Mouse (Mus musculus) forebrain, embryonic 12.5 days (tissue): Measurements from ENCODE around the gene LTO1. TPM values are rescaled to one million over a fixed set of nuclear protein-coding genes. Genes with fewer than 3 reads are reported as not detected.

Source experiments
- ATAC-seq: fragments of 200-750 bp; cut with Nextera tagmentation; 2 replicates; pipeline ENCODE4 v1.8.0; 2017; ENCODE audit warnings: moderate TSS enrichment; ENCODE audit not compliant: low FRiP score
- H3K27ac ChIP-seq: fragments of 300-500 bp; sonication (generic); 2 replicates; pipeline ENCODE4 v1.5.1; 2016; ENCODE audit warnings: mild to moderate bottlenecking
- H3K27me3 ChIP-seq: fragments of 300-500 bp; sonication (generic); 2 replicates; pipeline ENCODE4 v1.6.1; 2016; ENCODE audit warnings: mild to moderate bottlenecking
- H3K36me3 ChIP-seq: fragments of 300-500 bp; sonication (generic); replicated peaks from 2 replicates; pipeline ENCODE4 v1.6.1; 2016; ENCODE audit warnings: mild to moderate bottlenecking
- H3K4me1 ChIP-seq: fragments of 300-500 bp; sonication (generic); 2 replicates; pipeline ENCODE4 v1.6.1; 2016
- H3K4me2 ChIP-seq: fragments of 300-500 bp; sonication (generic); 2 replicates; pipeline ENCODE4 v1.6.1; 2016; ENCODE audit warnings: mild to moderate bottlenecking, moderate library complexity
- H3K4me3 ChIP-seq: fragments of 300-500 bp; sonication (generic); replicated peaks from 2 replicates; pipeline ENCODE4 v1.5.1; 2016; ENCODE audit warnings: mild to moderate bottlenecking
- H3K9ac ChIP-seq: fragments of 300-500 bp; sonication (generic); 2 replicates; pipeline ENCODE4 v1.6.1; 2016; ENCODE audit warnings: mild to moderate bottlenecking
- H3K9me3 ChIP-seq: fragments of 300-500 bp; sonication (generic); 2 replicates; pipeline ENCODE4 v1.6.1; 2016
- WGBS: fragments of 180-500 bp; shearing (Covaris S2); methylation state at CpG from one replicate; pipeline ENCODE4 v1.1.7; 2016; 5-methylcytosine and 5-hydroxymethylcytosine counted together
- polyA plus RNA-seq: library from polyadenylated mRNA; unstranded; fragments of >200 nt; fragmentation: Nextera tagmentation; extraction: Ambion mirVana; gene quantifications from 2 replicates; pipeline ENCODE4 v1.2.1, GENCODE M21; 2016

Gene LTO1
- polyA plus RNA-seq, 1 experiment from 2014 or later, result 32.6 TPM

DNA sequence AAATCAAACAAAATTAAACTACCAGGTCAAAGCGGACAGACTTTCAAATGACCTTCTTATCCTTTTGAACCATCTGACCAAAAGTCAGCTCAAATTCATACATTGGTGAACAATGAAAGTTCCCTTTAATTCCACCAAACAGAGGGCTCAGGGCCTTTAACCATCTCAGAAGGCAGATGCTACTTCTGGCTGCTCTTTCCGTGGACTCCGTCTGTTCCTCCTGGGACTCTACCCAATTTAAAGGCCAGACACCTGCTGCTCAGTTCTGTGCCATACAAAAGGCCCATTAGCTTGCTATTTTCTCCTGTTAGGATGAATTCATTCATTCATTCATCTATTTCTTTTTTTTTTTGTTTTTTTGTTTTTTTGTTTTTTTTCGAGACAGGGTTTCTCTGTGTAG, 2.0 kb upstream of the LTO1 start:
- 68% methylated on average over 4 of the region's 4 CpGs for WGBS

DNA sequence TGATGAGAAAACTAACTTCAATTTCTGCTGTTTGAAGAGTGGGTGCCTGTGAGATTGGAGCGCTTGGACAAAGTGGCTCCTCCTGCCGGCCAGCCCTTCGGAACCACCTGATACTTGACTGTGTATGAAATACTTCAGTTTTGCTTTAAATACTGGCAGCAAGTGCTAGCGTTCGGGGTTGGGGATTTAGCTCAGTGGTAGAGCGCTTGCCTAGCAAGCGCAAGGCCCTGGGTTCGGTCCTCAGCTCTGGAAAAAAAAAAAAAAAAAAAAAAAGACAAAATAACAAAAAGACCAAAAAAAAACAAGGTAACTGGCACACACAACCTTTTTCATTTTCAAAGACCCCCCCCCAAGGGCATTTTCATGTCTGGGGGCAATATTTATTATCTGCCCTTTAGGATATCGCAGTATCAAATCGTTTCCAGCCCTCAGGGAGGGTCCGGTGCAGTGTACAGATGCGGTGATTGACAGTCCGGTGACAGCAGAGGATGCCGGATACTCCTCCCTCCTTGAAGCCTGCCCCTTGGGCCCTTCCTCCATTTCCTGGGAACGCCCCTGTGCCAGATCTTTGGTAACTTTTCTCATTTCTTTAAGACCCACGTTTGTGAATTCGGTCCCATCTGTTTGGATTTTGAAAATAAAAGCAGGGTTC, 478 bp upstream of the LTO1 start:
- H3K4me2 ChIP-seq, result peak overlapping the region; percentile 70
- ATAC-seq, result peak; percentile 91
- H3K4me3 ChIP-seq, result peak overlapping the region; percentile 81
- WGBS, result 6% methylated on average over 16 of the region's 17 CpGs
- H3K27me3 ChIP-seq, result no peaks in the 10 kb centered on the region
- peak overlapping the region; percentile 25; the same call in 1 of the 2 replicates for H3K9ac ChIP-seq
- no peaks in the 10 kb centered on the region for H3K9me3 ChIP-seq
- H3K27ac ChIP-seq, result peak overlapping the region; percentile 90
- H3K36me3 ChIP-seq, result peaks cover 26% of the 10 kb centered on the region
- H3K4me1 ChIP-seq, result peaks cover 14% of the 10 kb centered on the region

More for the DNA sequence above, 2.0 kb upstream of the LTO1 start:
- Histone ChIP-seq H3K9ac (no peak overlapping the region), H3K4me1 (peaks cover 14% of the 10 kb centered on the region), H3K36me3 (peaks cover 14% of the 10 kb centered on the region), H3K27me3 (no peaks in the 10 kb centered on the region), H3K4me3 (no peak overlapping the region), H3K9me3 (no peaks in the 10 kb centered on the region), H3K27ac (no peak overlapping the region), H3K4me2 (no peak overlapping the region)
- ATAC-seq, result no peak

GRCm38 (mm10) chr7:144918823-144919222, 3.9 kb downstream of the LTO1 start:
- Histone ChIP-seq H3K27ac (no peak overlapping the region), H3K4me2 (no peak overlapping the region), H3K4me3 (no peak overlapping the region), H3K4me1 (peaks cover 14% of the 10 kb centered on the region), H3K36me3 (peaks cover 59% of the 10 kb centered on the region), H3K27me3 (no peaks in the 10 kb centered on the region), H3K9ac (no peak overlapping the region), H3K9me3 (no peaks in the 10 kb centered on the region)
- 75% methylated on average over 1 of the region's 1 CpGs for WGBS
- ATAC-seq, result no peak

DNA sequence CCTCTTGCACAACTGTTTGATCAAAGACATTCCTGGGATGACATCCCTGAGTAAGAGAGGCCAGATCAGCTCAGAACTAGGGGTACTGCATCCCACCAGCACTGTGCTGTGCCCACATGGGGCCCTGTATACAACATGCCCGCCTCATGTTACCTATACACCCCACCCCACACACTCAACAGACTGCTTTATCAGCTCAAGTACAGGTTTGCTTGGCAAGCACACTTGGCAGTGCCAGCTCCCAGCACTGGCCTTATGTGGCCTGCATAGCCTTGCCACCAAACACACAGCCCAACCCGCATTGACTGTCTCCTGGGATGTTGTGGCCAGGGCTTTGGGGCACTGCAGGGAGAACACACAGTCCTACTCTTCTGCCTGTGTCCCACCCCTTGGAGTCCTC, 12.7 kb downstream of the LTO1 start:
- H3K36me3 ChIP-seq, result peaks cover 43% of the 10 kb centered on the region
- no peaks in the 10 kb centered on the region for H3K9me3 ChIP-seq
- peaks cover 8% of the 10 kb centered on the region for H3K4me1 ChIP-seq
- no peak for ATAC-seq
- no peak overlapping the region for H3K27ac ChIP-seq
- no peaks in the 10 kb centered on the region for H3K27me3 ChIP-seq
- H3K4me2 ChIP-seq, result no peak overlapping the region
- H3K4me3 ChIP-seq, result no peak overlapping the region
- WGBS, result 94% methylated on average over 2 of the region's 2 CpGs
- no peak overlapping the region for H3K9ac ChIP-seq

DNA sequence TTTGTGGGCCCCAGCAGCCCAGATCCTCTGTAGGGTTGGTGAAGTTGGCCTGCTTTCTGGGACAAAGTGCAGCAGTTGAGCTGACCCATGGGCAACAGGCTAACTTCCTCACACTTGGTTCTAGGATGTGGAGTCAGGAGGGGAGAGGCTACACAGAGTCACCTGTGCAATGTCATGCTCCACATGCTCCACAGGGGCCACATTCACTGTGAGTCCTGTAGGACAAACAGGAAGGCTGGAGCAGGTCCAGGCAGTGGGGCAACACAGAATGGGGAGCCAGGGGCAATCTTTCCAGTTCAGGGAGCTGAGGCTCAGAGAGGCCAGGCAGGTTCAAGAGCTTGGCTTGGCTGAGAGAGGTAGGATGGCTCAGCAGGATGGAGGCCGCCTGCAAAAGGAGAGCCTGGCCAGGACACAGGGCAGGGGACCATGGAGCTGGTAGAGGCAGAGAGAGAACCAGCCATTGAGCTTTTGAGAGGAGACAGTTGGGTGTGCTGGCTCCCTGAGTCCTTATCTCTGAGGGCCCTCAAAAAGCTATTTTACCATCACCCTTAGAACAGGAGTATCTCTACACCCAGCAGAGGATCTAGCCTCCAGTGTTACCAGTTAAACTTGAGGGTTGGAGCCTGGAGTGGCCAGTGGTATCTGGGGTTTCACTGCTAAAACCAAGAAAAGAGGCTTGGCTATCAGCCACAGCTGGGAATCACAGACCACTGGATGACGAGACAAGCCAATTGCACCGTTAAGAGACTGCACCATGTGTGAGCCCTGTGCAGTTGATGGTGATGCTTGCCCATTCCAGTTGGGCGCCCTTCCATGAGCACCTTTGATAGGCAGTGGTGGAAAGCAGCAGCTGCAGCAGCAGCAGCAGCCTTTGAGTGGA, 13.3 kb downstream of the LTO1 start:
- no peaks in the 10 kb centered on the region for H3K9me3 ChIP-seq
- no peak overlapping the region for H3K4me2 ChIP-seq
- H3K27me3 ChIP-seq, result no peaks in the 10 kb centered on the region
- H3K4me3 ChIP-seq, result no peak overlapping the region
- H3K9ac ChIP-seq, result no peak overlapping the region
- peaks cover 8% of the 10 kb centered on the region for H3K4me1 ChIP-seq
- no peak overlapping the region for H3K27ac ChIP-seq
- 82% methylated on average over 4 of the region's 4 CpGs for WGBS
- peaks cover 44% of the 10 kb centered on the region for H3K36me3 ChIP-seq
- ATAC-seq, result no peak

DNA sequence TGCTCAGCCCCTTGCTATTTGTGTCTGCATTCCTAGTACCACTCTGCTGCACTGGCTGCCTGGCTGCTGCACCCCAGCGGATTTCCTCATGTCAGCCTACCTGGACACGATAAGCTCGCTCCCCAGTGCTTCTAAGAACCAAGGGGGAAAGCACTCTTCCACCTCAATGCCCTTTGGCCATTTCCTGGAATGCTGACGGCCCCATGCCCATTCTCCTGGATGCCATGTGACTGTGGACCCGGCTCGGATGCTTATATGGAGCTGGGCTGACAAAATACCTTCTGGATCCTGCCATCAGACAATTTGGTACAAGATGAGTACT, 13.9 kb downstream of the LTO1 start:
- Histone ChIP-seq H3K27ac (no peak overlapping the region), H3K27me3 (no peaks in the 10 kb centered on the region), H3K4me3 (no peak overlapping the region), H3K9ac (no peak overlapping the region), H3K4me2 (no peak overlapping the region), H3K36me3 (peaks cover 46% of the 10 kb centered on the region), H3K9me3 (no peaks in the 10 kb centered on the region), H3K4me1 (peaks cover 8% of the 10 kb centered on the region)
- no peak for ATAC-seq
- WGBS, result 77% methylated on average over 6 of the region's 6 CpGs

- H3K27me3 ChIP-seq, result no peaks in the 10 kb centered on the region
- H3K9me3 ChIP-seq, result no peaks in the 10 kb centered on the region
- peaks cover 8% of the 10 kb centered on the region for H3K4me1 ChIP-seq
- no peak overlapping the region for H3K4me2 ChIP-seq
- 81% methylated on average over 8 of the region's 8 CpGs for WGBS
- no peak for ATAC-seq
- H3K27ac ChIP-seq, result no peak overlapping the region
- H3K9ac ChIP-seq, result no peak overlapping the region
- peaks cover 46% of the 10 kb centered on the region for H3K36me3 ChIP-seq
- no peak overlapping the region for H3K4me3 ChIP-seq
Measured at GRCm38 (mm10) chr7:144929506-144929905, 14.6 kb downstream of the LTO1 start.

DNA sequence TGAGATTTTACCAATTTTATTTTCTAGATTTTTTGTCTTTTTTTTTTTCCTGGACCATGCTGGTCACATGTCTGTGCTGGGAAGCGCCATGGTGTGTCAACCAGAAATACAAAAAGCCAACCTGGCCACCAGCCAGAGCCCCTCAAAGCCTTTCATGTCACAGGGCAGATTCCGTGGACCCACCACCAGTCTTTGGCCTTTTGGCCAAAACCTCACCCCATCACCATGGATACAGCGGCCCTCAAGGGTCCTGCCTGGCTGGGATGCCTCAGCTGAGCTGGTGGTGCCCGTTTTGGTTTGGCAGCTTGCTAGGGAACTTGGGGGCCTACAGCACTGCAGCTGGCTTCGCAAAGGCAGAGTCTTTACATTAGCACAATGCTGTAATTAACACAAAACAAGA, 15.0 kb downstream of the LTO1 start:
- H3K9me3 ChIP-seq, result no peaks in the 10 kb centered on the region
- no peak overlapping the region for H3K4me3 ChIP-seq
- ATAC-seq, result no peak
- H3K27me3 ChIP-seq, result no peaks in the 10 kb centered on the region
- H3K4me1 ChIP-seq, result peaks cover 8% of the 10 kb centered on the region
- peak overlapping the region; percentile 56; the same call in 1 of the 2 replicates for H3K27ac ChIP-seq
- H3K4me2 ChIP-seq, result no peak overlapping the region
- H3K9ac ChIP-seq, result no peak overlapping the region
- H3K36me3 ChIP-seq, result peaks cover 51% of the 10 kb centered on the region
- WGBS, result 63% methylated on average over 5 of the region's 5 CpGs

DNA sequence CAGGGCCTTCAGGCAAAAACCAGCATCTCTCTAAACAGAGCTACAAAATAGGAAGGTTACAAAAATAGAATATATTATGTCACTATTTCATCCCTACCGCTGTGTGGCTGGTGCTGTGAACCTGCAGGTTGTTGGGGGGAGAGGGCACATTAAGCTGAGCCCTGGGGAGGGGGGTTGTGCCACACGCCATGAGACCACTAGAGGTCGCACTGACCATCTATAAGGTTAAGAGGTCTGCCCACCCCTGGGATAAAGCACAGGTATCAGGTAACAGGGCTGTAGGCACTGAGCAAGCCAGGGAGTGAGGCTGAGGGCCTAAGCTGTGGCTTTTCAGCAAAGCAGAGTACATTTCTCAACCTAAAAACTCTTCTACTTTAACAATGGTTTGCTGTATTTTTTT, 16.9 kb downstream of the LTO1 start:
- WGBS, result 18% methylated on average over 3 of the region's 3 CpGs
- no peak for ATAC-seq
- Histone ChIP-seq H3K9me3 (no peaks in the 10 kb centered on the region), H3K4me1 (peaks cover 23% of the 10 kb centered on the region), H3K27ac (no peak overlapping the region), H3K9ac (no peak overlapping the region), H3K4me2 (no peak overlapping the region), H3K4me3 (no peak overlapping the region), H3K36me3 (peaks cover 69% of the 10 kb centered on the region), H3K27me3 (no peaks in the 10 kb centered on the region)

DNA sequence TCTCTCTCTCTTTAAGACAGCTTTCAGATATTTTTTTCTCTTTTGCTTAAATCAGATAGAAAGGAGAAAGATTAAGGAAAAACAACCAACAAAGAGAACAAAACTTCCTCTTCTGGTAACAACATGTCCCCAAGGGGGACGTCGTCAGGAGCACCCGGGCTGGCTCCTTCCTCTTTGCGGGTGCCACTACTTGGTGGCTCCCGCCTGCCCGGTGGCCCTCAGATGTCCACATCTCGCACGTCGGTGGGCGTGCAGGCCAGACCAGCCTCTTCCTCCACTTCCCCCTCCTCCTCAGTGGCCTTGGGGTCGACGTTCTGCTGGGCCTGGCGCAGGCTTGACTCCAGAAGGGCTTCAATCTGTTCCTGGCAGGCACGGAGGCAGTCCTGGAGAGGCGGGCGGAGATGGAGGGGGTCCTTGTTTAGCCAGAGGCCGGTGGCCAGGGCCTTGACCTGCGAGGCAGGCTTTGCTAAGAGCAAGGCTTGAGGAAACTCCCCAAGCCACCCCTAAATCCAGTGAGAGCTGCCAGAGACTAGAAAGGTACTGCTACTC, 17.6 kb downstream of the LTO1 start:
- no peak overlapping the region for H3K4me3 ChIP-seq
- H3K27me3 ChIP-seq, result no peaks in the 10 kb centered on the region
- H3K9ac ChIP-seq, result no peak overlapping the region
- 76% methylated on average over 18 of the region's 18 CpGs for WGBS
- peaks cover 75% of the 10 kb centered on the region for H3K36me3 ChIP-seq
- ATAC-seq, result no peak
- peaks cover 29% of the 10 kb centered on the region for H3K4me1 ChIP-seq
- H3K27ac ChIP-seq, result no peak overlapping the region
- H3K9me3 ChIP-seq, result no peaks in the 10 kb centered on the region
- no peak overlapping the region for H3K4me2 ChIP-seq

GRCm38 (mm10) chr7:144933336-144933735, 18.4 kb downstream of the LTO1 start:
- H3K4me3 ChIP-seq, result no peak overlapping the region
- no peak for ATAC-seq
- H3K27ac ChIP-seq, result no peak overlapping the region
- no peak overlapping the region for H3K4me2 ChIP-seq
- WGBS, result 82% methylated on average over 3 of the region's 3 CpGs
- peaks cover 29% of the 10 kb centered on the region for H3K4me1 ChIP-seq
- no peaks in the 10 kb centered on the region for H3K27me3 ChIP-seq
- no peak overlapping the region for H3K9ac ChIP-seq
- H3K9me3 ChIP-seq, result no peaks in the 10 kb centered on the region
- H3K36me3 ChIP-seq, result peaks cover 75% of the 10 kb centered on the region

DNA sequence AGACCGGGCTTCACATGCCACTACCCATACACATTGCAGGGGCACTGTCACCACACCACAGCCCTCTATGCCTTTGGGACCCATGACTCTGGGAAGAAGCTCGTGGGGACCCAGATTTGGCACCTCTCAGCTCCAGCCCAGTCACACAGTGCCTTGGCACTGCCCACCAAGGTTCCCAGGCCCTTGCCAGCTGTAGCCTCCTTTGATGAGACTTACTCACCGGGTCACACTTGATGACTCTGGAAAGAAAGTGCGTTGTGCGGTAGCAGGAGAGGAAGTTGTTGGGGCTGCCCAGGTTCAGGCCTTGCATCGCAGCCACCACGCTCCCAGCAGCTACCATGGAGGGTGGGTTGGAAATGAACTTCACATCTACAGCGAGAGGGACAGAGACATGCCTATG, 18.9 kb downstream of the LTO1 start:
- H3K27ac ChIP-seq, result no peak overlapping the region
- ATAC-seq, result no peak
- H3K4me1 ChIP-seq, result peaks cover 31% of the 10 kb centered on the region
- H3K9me3 ChIP-seq, result no peaks in the 10 kb centered on the region
- WGBS, result 96% methylated on average over 8 of the region's 8 CpGs
- H3K9ac ChIP-seq, result no peak overlapping the region
- H3K4me2 ChIP-seq, result no peak overlapping the region
- no peaks in the 10 kb centered on the region for H3K27me3 ChIP-seq
- H3K4me3 ChIP-seq, result no peak overlapping the region
- H3K36me3 ChIP-seq, result peaks cover 75% of the 10 kb centered on the region
